Mouse (Mus musculus) forebrain, embryonic 14.5 days (tissue): ENCODE results near the gene Aspg. TPM values are rescaled to one million over a fixed set of nuclear protein-coding genes. Genes with fewer than 3 reads are reported as not detected.

ENCODE experiments used
- ATAC-seq: fragments of 200-750 bp; cut with Nextera tagmentation; 2 replicates; pipeline ENCODE4 v1.8.0; 2017; ENCODE audit warnings: mild to moderate bottlenecking, moderate library complexity
- DNase-seq: peaks from one replicate; pipeline ENCODE4 v3.0.0-alpha.2; 2015; ENCODE audit warnings: low spot score
- H3K27ac ChIP-seq: fragments of 300-500 bp; sonication (generic); 2 replicates; pipeline ENCODE4 v1.5.1; 2014; ENCODE audit warnings: low read depth, mild to moderate bottlenecking, control low read depth, low read length, moderate library complexity
- H3K27me3 ChIP-seq: fragments of 300-500 bp; sonication (generic); replicated peaks from 2 replicates; pipeline ENCODE4 v1.6.1; 2014; ENCODE audit warnings: low read length, control low read depth, mixed read lengths; ENCODE audit not compliant: control insufficient read depth, insufficient read depth
- H3K36me3 ChIP-seq: fragments of 300-500 bp; sonication (generic); 2 replicates; pipeline ENCODE4 v1.6.1; 2014; ENCODE audit warnings: low read length, control low read depth; ENCODE audit not compliant: control insufficient read depth, insufficient read depth
- H3K4me1 ChIP-seq: fragments of 300-500 bp; sonication (generic); 2 replicates; pipeline ENCODE4 v1.6.1; 2014; ENCODE audit warnings: antibody characterized with exemption, low read length, control low read depth; ENCODE audit not compliant: control insufficient read depth, insufficient read depth
- H3K4me2 ChIP-seq: fragments of 300-500 bp; sonication (generic); 2 replicates; pipeline ENCODE4 v1.6.1; 2014; ENCODE audit warnings: mild to moderate bottlenecking, control low read depth, low read length
- H3K4me3 ChIP-seq: fragments of 300-500 bp; sonication (generic); 2 replicates; pipeline ENCODE4 v1.5.1; 2014; ENCODE audit warnings: low read depth, low read length, control low read depth
- H3K9ac ChIP-seq: fragments of 300-500 bp; sonication (generic); 2 replicates; pipeline ENCODE4 v1.6.1; 2014; ENCODE audit warnings: mild to moderate bottlenecking, low read length, control low read depth, moderate library complexity
- H3K9me3 ChIP-seq: fragments of 300-500 bp; sonication (generic); replicated peaks from 2 replicates; pipeline ENCODE4 v1.6.1; 2016; ENCODE audit warnings: low read length, control low read depth, mixed read lengths; ENCODE audit not compliant: control insufficient read depth
- WGBS: fragments of 180-500 bp; shearing (Covaris S2); extraction: QIAGEN DNeasy Blood & Tissue Kit; methylation state at CpG from one replicate; pipeline ENCODE4 v1.1.7; 2014; 5-methylcytosine and 5-hydroxymethylcytosine counted together
- polyA plus RNA-seq: library from polyadenylated mRNA; unstranded; fragments of >200 nt; fragmentation: Nextera tagmentation; extraction: Ambion mirVana; gene quantifications from 2 replicates; pipeline ENCODE4 v1.2.1, GENCODE M21; 2014

Aspg gene
- 0.17 and 0.46 TPM in 2 replicates for polyA plus RNA-seq

- ATAC-seq, result no peak
- Histone ChIP-seq H3K36me3 (no peaks in the 10 kb centered on the region), H3K27ac (no peak within 1 kb of the TSS), H3K4me3 (no peak within 1 kb of the TSS), H3K4me1 (peaks cover 3% of the 10 kb centered on the region), H3K27me3 (no peaks in the 10 kb centered on the region), H3K4me2 (0 out of 2 replicates have a peak within 1 kb of the TSS, but pooled peaks have one; percentile 9), H3K9me3 (no peaks in the 10 kb centered on the region), H3K9ac (no peak within 1 kb of the TSS)
- peak; percentile 15 for DNase-seq
- WGBS, result 3% methylated on average over 14 of the region's 14 CpGs
Measured at GRCm38 (mm10) chr12:112106541-112106971, at the start of gene Aspg. Aspg (plus strand) TSS chr12:112106679.

- Histone ChIP-seq H3K27ac (no peak overlapping the region), H3K4me1 (no peaks in the 10 kb centered on the region), H3K36me3 (no peaks in the 10 kb centered on the region), H3K9ac (no peak overlapping the region), H3K4me2 (no peak overlapping the region), H3K9me3 (no peaks in the 10 kb centered on the region), H3K27me3 (no peaks in the 10 kb centered on the region), H3K4me3 (no peak overlapping the region)
- WGBS, result 13% methylated on average over 6 of the region's 6 CpGs
- DNase-seq (peak; percentile 76), ATAC-seq (peak; percentile 65; the same call in 1 of the 2 replicates)
Measured at GRCm38 (mm10) chr12:112077651-112078050, 28.8 kb upstream of the Aspg start.

- no peak overlapping the region for H3K9ac ChIP-seq
- no peaks in the 10 kb centered on the region for H3K36me3 ChIP-seq
- H3K4me2 ChIP-seq, result no peak overlapping the region
- no peaks in the 10 kb centered on the region for H3K9me3 ChIP-seq
- no peak for DNase-seq
- WGBS, result 80% methylated on average over 8 of the region's 8 CpGs
- ATAC-seq, result no peak
- H3K4me3 ChIP-seq, result no peak overlapping the region
- no peak overlapping the region for H3K27ac ChIP-seq
- H3K27me3 ChIP-seq, result no peaks in the 10 kb centered on the region
- H3K4me1 ChIP-seq, result no peaks in the 10 kb centered on the region
Measured at GRCm38 (mm10) chr12:112079911-112080310, 26.6 kb upstream of the Aspg start.

GRCm38 (mm10) chr12:112080911-112081310 is 25.6 kb upstream of the Aspg start:
- 88% methylated on average over 4 of the region's 4 CpGs for WGBS
- ATAC-seq, result no peak

GRCm38 (mm10) chr12:112082241-112082640 is 24.2 kb upstream of the Aspg start:
- no peak for ATAC-seq
- H3K36me3 ChIP-seq, result no peaks in the 10 kb centered on the region
- no peak overlapping the region for H3K9ac ChIP-seq
- H3K4me3 ChIP-seq, result no peak overlapping the region
- DNase-seq, result no peak
- H3K27ac ChIP-seq, result no peak overlapping the region
- H3K27me3 ChIP-seq, result no peaks in the 10 kb centered on the region
- no peak overlapping the region for H3K4me2 ChIP-seq
- H3K4me1 ChIP-seq, result no peaks in the 10 kb centered on the region
- H3K9me3 ChIP-seq, result no peaks in the 10 kb centered on the region
- WGBS, result 41% methylated on average over 1 of the region's 1 CpGs

More at GRCm38 (mm10) chr12:112080911-112081310, 25.6 kb upstream of the Aspg start:
- Histone ChIP-seq H3K27me3 (no peaks in the 10 kb centered on the region), H3K4me1 (no peaks in the 10 kb centered on the region), H3K4me2 (no peak overlapping the region), H3K4me3 (no peak overlapping the region), H3K9ac (no peak overlapping the region), H3K9me3 (no peaks in the 10 kb centered on the region), H3K27ac (no peak overlapping the region), H3K36me3 (no peaks in the 10 kb centered on the region)
- no peak for DNase-seq

GRCm38 (mm10) chr12:112086250-112086649 is 20.2 kb upstream of the Aspg start:
- Histone ChIP-seq H3K4me3 (no peak overlapping the region), H3K9ac (no peak overlapping the region), H3K9me3 (no peaks in the 10 kb centered on the region), H3K27me3 (no peaks in the 10 kb centered on the region), H3K4me1 (no peaks in the 10 kb centered on the region; the same call in 1 of the 2 replicates), H3K36me3 (no peaks in the 10 kb centered on the region), H3K27ac (no peak overlapping the region), H3K4me2 (no peak overlapping the region)
- no peak for DNase-seq
- WGBS, result 81% methylated on average over 3 of the region's 3 CpGs
- no peak for ATAC-seq

GRCm38 (mm10) chr12:112086726-112087125 is 19.8 kb upstream of the Aspg start:
- Histone ChIP-seq H3K4me2 (no peak overlapping the region), H3K27me3 (no peaks in the 10 kb centered on the region), H3K4me3 (no peak overlapping the region), H3K4me1 (no peaks in the 10 kb centered on the region; the same call in 1 of the 2 replicates), H3K9ac (no peak overlapping the region), H3K36me3 (no peaks in the 10 kb centered on the region), H3K27ac (no peak overlapping the region), H3K9me3 (no peaks in the 10 kb centered on the region)
- WGBS, result 76% methylated on average over 6 of the region's 6 CpGs
- peak; percentile 12 for DNase-seq
- ATAC-seq, result no peak

GRCm38 (mm10) chr12:112088609-112089324 is 17.7 kb upstream of the Aspg start:
- ATAC-seq (no peak), DNase-seq (no peak)
- no peaks in the 10 kb centered on the region; the same call in 1 of the 2 replicates for H3K4me1 ChIP-seq
- no peak overlapping the region for H3K9ac ChIP-seq
- no peaks in the 10 kb centered on the region for H3K9me3 ChIP-seq
- H3K27ac ChIP-seq, result no peak overlapping the region
- no peak overlapping the region for H3K4me3 ChIP-seq
- no peak overlapping the region for H3K4me2 ChIP-seq
- 77% methylated on average over 12 of the region's 12 CpGs for WGBS
- H3K36me3 ChIP-seq, result no peaks in the 10 kb centered on the region
- no peaks in the 10 kb centered on the region for H3K27me3 ChIP-seq

GRCm38 (mm10) chr12:112091054-112091453 is 15.4 kb upstream of the Aspg start:
- DNase-seq, result peak; percentile 89
- no peak overlapping the region for H3K4me3 ChIP-seq
- no peak overlapping the region for H3K9ac ChIP-seq
- peak; percentile 48; the same call in 1 of the 2 replicates for ATAC-seq
- H3K36me3 ChIP-seq, result no peaks in the 10 kb centered on the region
- H3K27me3 ChIP-seq, result no peaks in the 10 kb centered on the region
- WGBS, result 6% methylated on average over 12 of the region's 12 CpGs
- no peaks in the 10 kb centered on the region; the same call in 1 of the 2 replicates for H3K4me1 ChIP-seq
- no peak overlapping the region for H3K27ac ChIP-seq
- no peak overlapping the region for H3K4me2 ChIP-seq
- no peaks in the 10 kb centered on the region for H3K9me3 ChIP-seq
